Mouse (Mus musculus): ENCODE data around the gene Rasgef1b.

The Rasgef1b gene

GRCm38 (mm10) chr5:99728649-99729212, at the start of gene Rasgef1b:
Rasgef1b (minus strand) TSS chr5:99729065.
- no peak for DNase-seq (ENCODE audit: low read depth)

- no peak for DNase-seq (ENCODE audit: low read depth)
Measured at GRCm38 (mm10) chr5:99775342-99775741, 46.5 kb upstream of the Rasgef1b start.

- DNase-seq (ENCODE audit: low read depth), result no peak
Measured at GRCm38 (mm10) chr5:99773265-99773664, 44.4 kb upstream of the Rasgef1b start.

GRCm38 (mm10) chr5:99764246-99764645, 35.4 kb upstream of the Rasgef1b start:
- no peak for DNase-seq (ENCODE audit: low read depth)

- no peak for DNase-seq (ENCODE audit: low read depth)
Measured at GRCm38 (mm10) chr5:99758859-99759258, 30.0 kb upstream of the Rasgef1b start.

GRCm38 (mm10) chr5:99753843-99754242, 25.0 kb upstream of the Rasgef1b start:
- DNase-seq (ENCODE audit: low read depth), result no peak

- DNase-seq (ENCODE audit: low read depth), result no peak
Measured at GRCm38 (mm10) chr5:99753368-99753767, 24.5 kb upstream of the Rasgef1b start.

- DNase-seq (ENCODE audit: low read depth), result no peak
Measured at GRCm38 (mm10) chr5:99752670-99753231, 23.9 kb upstream of the Rasgef1b start.

- DNase-seq (ENCODE audit: low read depth), result no peak
Measured at GRCm38 (mm10) chr5:99748417-99748816, 19.6 kb upstream of the Rasgef1b start.

- DNase-seq (ENCODE audit: low read depth), result no peak
Measured at GRCm38 (mm10) chr5:99746087-99746486, 17.2 kb upstream of the Rasgef1b start.

GRCm38 (mm10) chr5:99742874-99743273, 14.0 kb upstream of the Rasgef1b start:
- DNase-seq (ENCODE audit: low read depth), result no peak

GRCm38 (mm10) chr5:99742056-99742455, 13.2 kb upstream of the Rasgef1b start:
- DNase-seq (ENCODE audit: low read depth), result no peak

GRCm38 (mm10) chr5:99737937-99738727, 9.3 kb upstream of the Rasgef1b start:
- DNase-seq (ENCODE audit: low read depth), result no peak

- DNase-seq (ENCODE audit: low read depth), result no peak
Measured at GRCm38 (mm10) chr5:99729931-99730330, 1.1 kb upstream of the Rasgef1b start.

- DNase-seq (ENCODE audit: low read depth), result no peak
Measured at GRCm38 (mm10) chr5:99729361-99729882, 557 bp upstream of the Rasgef1b start.

- no peak for DNase-seq (ENCODE audit: low read depth)
Measured at GRCm38 (mm10) chr5:99728027-99728451, 826 bp downstream of the Rasgef1b start.

GRCm38 (mm10) chr5:99723941-99724340, 4.9 kb downstream of the Rasgef1b start:
- DNase-seq (ENCODE audit: low read depth), result no peak

GRCm38 (mm10) chr5:99722310-99722709, 6.6 kb downstream of the Rasgef1b start:
- no peak for DNase-seq (ENCODE audit: low read depth)

- no peak for DNase-seq (ENCODE audit: low read depth)
Measured at GRCm38 (mm10) chr5:99720554-99720953, 8.3 kb downstream of the Rasgef1b start.

GRCm38 (mm10) chr5:99717917-99718316, 10.9 kb downstream of the Rasgef1b start:
- DNase-seq (ENCODE audit: low read depth), result no peak

- no peak for DNase-seq (ENCODE audit: low read depth)
Measured at GRCm38 (mm10) chr5:99715281-99715744, 13.6 kb downstream of the Rasgef1b start.

- DNase-seq (ENCODE audit: low read depth), result no peak
Measured at GRCm38 (mm10) chr5:99711947-99712346, 16.9 kb downstream of the Rasgef1b start.

- DNase-seq (ENCODE audit: low read depth), result peak; percentile 17
Measured at GRCm38 (mm10) chr5:99708706-99709105, 20.2 kb downstream of the Rasgef1b start.
